Comparison of ENCODE assay signal across 8 mouse cellular contexts in the genomic region with DNA sequence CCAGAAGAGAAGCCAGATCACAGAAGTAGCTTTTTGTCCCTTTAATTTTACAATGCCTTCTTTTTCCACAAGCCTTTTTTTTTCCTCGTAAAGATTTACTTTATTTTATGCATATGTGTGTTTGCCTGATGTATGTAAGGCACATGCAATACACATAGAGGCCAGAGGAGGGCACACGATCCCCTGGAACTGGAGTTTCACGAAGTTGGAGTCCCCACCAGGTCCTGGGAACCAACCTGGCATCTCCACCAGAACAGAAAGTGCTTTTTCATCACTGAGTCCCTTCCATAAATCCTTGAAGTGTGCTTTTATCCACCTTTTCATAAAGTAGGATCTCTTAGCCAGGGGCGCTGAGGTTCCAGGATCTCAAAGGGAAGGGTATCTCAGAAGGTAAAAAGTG.
DNase-seq lines count a peak whose midpoint lies in the region; ATAC-seq lines count a peak whose summit lies in the region.

No protein-coding gene starts in this region.

- H3K9ac ChIP-seq in heart, embryonic 11.5 days (ENCODE audit: low read depth, low read length), result no peak overlapping the region
- H3K9ac ChIP-seq in midbrain, embryonic 11.5 days (ENCODE audit: low read length), result no peak overlapping the region
- H3K9ac ChIP-seq in midbrain, embryonic 16.5 days (ENCODE audit: low read depth, low read length), result no peak overlapping the region

- no peak overlapping the region for H3K4me3 ChIP-seq in heart, embryonic 11.5 days (ENCODE audit: low read depth, low read length)
- H3K4me3 ChIP-seq in midbrain, embryonic 11.5 days (ENCODE audit: low read depth, low read length), result no peak overlapping the region
- no peak overlapping the region for H3K4me3 ChIP-seq in midbrain, embryonic 16.5 days (ENCODE audit: low read depth, low read length)

- 29% methylated on average over 4 of the region's 4 CpGs for WGBS in heart, embryonic 11.5 days (ENCODE audit: insufficient replicate concordance)
- 33% methylated on average over 4 of the region's 4 CpGs for WGBS in midbrain, embryonic 11.5 days
- WGBS in midbrain, embryonic 16.5 days, result 32% methylated on average over 4 of the region's 4 CpGs

- H3K9me3 ChIP-seq in heart, embryonic 11.5 days (replicated peaks; ENCODE audit: control insufficient read depth, low read length), result no peaks in the 10 kb centered on the region
- no peaks in the 10 kb centered on the region for H3K9me3 ChIP-seq in midbrain, embryonic 11.5 days (ENCODE audit: control insufficient read depth, low read length)
- H3K9me3 ChIP-seq in midbrain, embryonic 16.5 days (replicated peaks; ENCODE audit: control insufficient read depth, low read length, poor library complexity, severe bottlenecking), result no peaks in the 10 kb centered on the region

- DNase-seq in heart, adult 11 months, result peak; percentile 45
- DNase-seq in midbrain, embryonic 11.5 days (ENCODE audit: low spot score, missing footprints), result peak; percentile 86
- peak; percentile 16 for DNase-seq in c-Kit-positive CD71-negative TER-119-negative erythroid progenitor cells, embryonic 14.5 days (ENCODE audit: low read depth)
- DNase-seq in naive thymus-derived CD4-positive, alpha-beta T cell, adult 2 months (ENCODE audit: low read depth), result peak; percentile 3
- no peak for DNase-seq in urinary bladder, postnatal 4 days (ENCODE audit: low spot score in 2 of 2)
- DNase-seq in frontal cortex, postnatal 10 days (ENCODE audit: low spot score in 2 of 2), result no peak

- peaks cover 9% of the 10 kb centered on the region for H3K4me1 ChIP-seq in heart, embryonic 11.5 days (ENCODE audit: control insufficient read depth, insufficient read depth, low read length)
- H3K4me1 ChIP-seq in midbrain, embryonic 11.5 days (ENCODE audit: control insufficient read depth, insufficient read depth, low read length), result peaks cover 4% of the 10 kb centered on the region; the same call in 1 of the 2 replicates
- H3K4me1 ChIP-seq in midbrain, embryonic 16.5 days (ENCODE audit: control insufficient read depth, insufficient read depth, low read length), result peaks cover 14% of the 10 kb centered on the region

- peaks cover 31% of the 10 kb centered on the region for H3K27me3 ChIP-seq in heart, embryonic 11.5 days (ENCODE audit: control insufficient read depth, insufficient read depth, low read length)
- H3K27me3 ChIP-seq in midbrain, embryonic 11.5 days (ENCODE audit: control insufficient read depth, insufficient read depth, low read length), result no peaks in the 10 kb centered on the region
- H3K27me3 ChIP-seq in midbrain, embryonic 16.5 days (ENCODE audit: control insufficient read depth, insufficient read depth, low read depth, low read length), result peaks cover 8% of the 10 kb centered on the region

- ATAC-seq in heart, embryonic 11.5 days (replicated peaks; ENCODE audit: insufficient number of reproducible peaks, low FRiP score, low TSS enrichment), result no peak
- no peak for ATAC-seq in midbrain, embryonic 11.5 days (ENCODE audit: low FRiP score)
- ATAC-seq in midbrain, embryonic 16.5 days, result no peak

- H3K27ac ChIP-seq in heart, embryonic 11.5 days (ENCODE audit: low read depth, low read length), result no peak overlapping the region
- H3K27ac ChIP-seq in midbrain, embryonic 11.5 days (ENCODE audit: low read depth, low read length), result no peak overlapping the region
- no peak overlapping the region for H3K27ac ChIP-seq in midbrain, embryonic 16.5 days (ENCODE audit: low read length)

- no peak overlapping the region for H3K4me2 ChIP-seq in heart, embryonic 11.5 days
- H3K4me2 ChIP-seq in midbrain, embryonic 11.5 days, result no peak overlapping the region
- H3K4me2 ChIP-seq in midbrain, embryonic 16.5 days (ENCODE audit: low read length), result no peak overlapping the region

- no peaks in the 10 kb centered on the region for H3K36me3 ChIP-seq in heart, embryonic 11.5 days (ENCODE audit: control insufficient read depth, insufficient read depth, low read length)
- H3K36me3 ChIP-seq in midbrain, embryonic 11.5 days (ENCODE audit: control insufficient read depth, insufficient read depth, low read length), result no peaks in the 10 kb centered on the region
- no peaks in the 10 kb centered on the region for H3K36me3 ChIP-seq in midbrain, embryonic 16.5 days (ENCODE audit: control insufficient read depth, insufficient read depth, low read length)

Comparison
In these comparisons a context has a peak if more than half of its experiments do, and no peak if none do; other contexts are left out.
1. DNase-seq: peak in heart, adult 11 months (single experiment), midbrain, embryonic 11.5 days (single experiment), c-Kit-positive CD71-negative TER-119-negative erythroid progenitor cells, embryonic 14.5 days (single experiment) and naive thymus-derived CD4-positive, alpha-beta T cell, adult 2 months (single experiment); none in urinary bladder, postnatal 4 days (0 of 2) and frontal cortex, postnatal 10 days (0 of 2).